Comparison of ENCODE assay signal across 8 mouse cellular contexts in genomic region chr11:69980196-69981140, GRCm38 (mm10). TPM values are rescaled to one million over a fixed set of nuclear protein-coding genes. Genes with fewer than 3 reads are reported as not detected.
A peak's percentile ranks its signal among the peaks of the same experiment; 100 is the strongest.
DNase-seq lines count a peak whose midpoint lies in the region; ATAC-seq lines count a peak whose summit lies in the region.

No protein-coding gene starts in this region.

- H3K4me2 ChIP-seq in hindbrain, embryonic 14.5 days (replicated peaks) = peak overlapping the region; percentile 72

- H3K9me3 ChIP-seq in hindbrain, embryonic 14.5 days (ENCODE audit: control insufficient read depth, low read length) = no peaks in the 10 kb centered on the region

- peak overlapping the region; percentile 100 for H3K27ac ChIP-seq in hindbrain, embryonic 14.5 days

- H3K4me1 ChIP-seq in hindbrain, embryonic 14.5 days (replicated peaks; ENCODE audit: control insufficient read depth, insufficient read depth, low read length) = peaks cover 27% of the 10 kb centered on the region

- peak; percentile 94 for ATAC-seq in hindbrain, embryonic 14.5 days (ENCODE audit: low FRiP score)

- under 1% methylated on average over 33 of the region's 60 CpGs for WGBS in hindbrain, embryonic 14.5 days

- peak overlapping the region; percentile 100 for H3K4me3 ChIP-seq in hindbrain, embryonic 14.5 days (replicated peaks; ENCODE audit: low read length)

- peaks cover 39% of the 10 kb centered on the region for H3K36me3 ChIP-seq in hindbrain, embryonic 14.5 days (replicated peaks; ENCODE audit: control insufficient read depth, insufficient read depth)

- H3K9ac ChIP-seq in hindbrain, embryonic 14.5 days = peak overlapping the region; percentile 100

- peak; percentile 100 for DNase-seq in R1 (ENCODE audit: low read depth, low spot score)
- peak; percentile 99 to 100 for DNase-seq in cerebellum, postnatal 25 days
- peak; percentile 99 to 100 for DNase-seq in frontal cortex, postnatal 25 days (ENCODE audit: low spot score in 2 of 2)
- DNase-seq in hindbrain, embryonic 14.5 days (ENCODE audit: low spot score) = peak; percentile 100
- DNase-seq in layer of hippocampus, postnatal 36 days = peak; percentile 100
- peak; percentile 98 for DNase-seq in lung, postnatal 36 days
- DNase-seq in retina, postnatal 1 day = peak; percentile 100
- peak; percentile 97 to 100 for DNase-seq in urinary bladder, adult 18-20 months (ENCODE audit: low spot score in 2 of 2)

- no peaks in the 10 kb centered on the region for H3K27me3 ChIP-seq in hindbrain, embryonic 14.5 days (ENCODE audit: control insufficient read depth, insufficient read depth, low read length)

RNA-seq across cellular contexts. Expression of gene Ctdnep1, which starts 0.5 kb away (rescaled TPM):
- 25.5 and 29.4 TPM in 2 replicates for polyA plus RNA-seq in hindbrain, embryonic 14.5 days (2014; fragmentation: Nextera tagmentation; extraction: Ambion mirVana)
- 100 to 1,000 TPM; 113 to 116 TPM for total RNA-seq in layer of hippocampus, postnatal 36 days (2021)

RNA-seq across cellular contexts. Expression of gene Elp5, which starts 1.8 kb away (rescaled TPM):
- 168 and 169 TPM in 2 replicates for polyA plus RNA-seq in hindbrain, embryonic 14.5 days (2014; fragmentation: Nextera tagmentation; extraction: Ambion mirVana)
- total RNA-seq in layer of hippocampus, postnatal 36 days (2021) = 10 to 100 TPM; 77.5 to 78.4 TPM

RNA-seq across cellular contexts. Expression of gene Gabarap, which starts 10.5 kb away (rescaled TPM):
- polyA plus RNA-seq in hindbrain, embryonic 14.5 days (2014; fragmentation: Nextera tagmentation; extraction: Ambion mirVana) = 624 and 628 TPM in 2 replicates
- 100 to 1,000 TPM; 232 to 236 TPM for total RNA-seq in layer of hippocampus, postnatal 36 days (2021)

RNA-seq across cellular contexts. Expression of gene Phf23, which starts 15.1 kb away (rescaled TPM):
- 38.0 and 38.4 TPM in 2 replicates for polyA plus RNA-seq in hindbrain, embryonic 14.5 days (2014; fragmentation: Nextera tagmentation; extraction: Ambion mirVana)
- total RNA-seq in layer of hippocampus, postnatal 36 days (2021) = 10 to 100 TPM; 45.4 to 47.4 TPM

RNA-seq across cellular contexts. Expression of gene Cldn7, which starts 15.9 kb away (rescaled TPM):
- polyA plus RNA-seq in hindbrain, embryonic 14.5 days (2014; fragmentation: Nextera tagmentation; extraction: Ambion mirVana) = 0.32 and 0.47 TPM in 2 replicates
- total RNA-seq in layer of hippocampus, postnatal 36 days (2021) = not detected

Comparison
In these comparisons a context has a peak if more than half of its experiments do, and no peak if none do; other contexts are left out.
1. Peak in every context shown above with its lines: DNase-seq, ATAC-seq, H3K4me3 ChIP-seq and H3K27ac ChIP-seq.